In the genomic region with DNA sequence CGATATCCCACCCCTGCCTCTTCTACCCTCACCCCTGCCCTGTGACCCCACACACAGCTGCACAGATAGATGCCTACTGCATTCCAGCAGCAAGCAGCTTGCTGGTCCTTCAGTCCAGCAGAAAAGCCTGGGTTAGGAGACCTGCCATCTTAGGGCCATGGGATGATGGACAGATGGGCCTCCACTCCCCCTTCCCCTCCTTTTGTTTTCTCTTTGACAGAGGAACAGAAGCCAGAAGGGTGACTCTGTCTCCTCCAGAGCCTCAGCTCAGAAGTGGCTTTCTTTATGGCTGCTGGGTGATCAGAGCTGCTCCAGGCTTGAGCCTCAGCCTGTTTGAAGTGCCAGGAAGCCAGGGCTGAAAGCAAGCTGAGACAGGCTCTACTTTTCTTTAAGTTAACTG, we compare ENCODE assay signal across 14 mouse cellular contexts. TPM values are rescaled to one million over a fixed set of nuclear protein-coding genes. Genes with fewer than 3 reads are reported as not detected.
DNase-seq lines count a peak whose midpoint lies in the region; ATAC-seq and TF ChIP-seq lines count a peak whose summit lies in the region.
"Had no signal": no experiment of that assay in that cellular context is flagged by ENCODE, and none has a peak within 500 bp of the region (broad histone marks: within the 10 kb centered on the region; RNA-seq: fewer than 3 reads in every experiment).

No protein-coding gene starts in this region.

- ATAC-seq in kidney, embryonic 16.5 days (ENCODE audit: low FRiP score, low TSS enrichment), result no peak
- no peak for ATAC-seq in embryonic facial prominence, embryonic 12.5 days (ENCODE audit: insufficient number of reproducible peaks, insufficient read depth, low FRiP score, low TSS enrichment)
- no peak for ATAC-seq in hindbrain, embryonic 16.5 days
- ATAC-seq in neural tube, embryonic 11.5 days (ENCODE audit: insufficient read depth, low FRiP score, low TSS enrichment), result no peak
- ATAC-seq in stomach, postnatal 0 days (ENCODE audit: low FRiP score, low TSS enrichment), result no peak
- ATAC-seq in megakaryocyte progenitor cell, adult 5-6 weeks (replicated peaks; ENCODE audit: poor library complexity), result no peak

- no peak overlapping the region for H3K4me2 ChIP-seq in kidney, embryonic 16.5 days (replicated peaks; ENCODE audit: low read depth, low read length)
- peak overlapping the region; percentile 35; the same call in 1 of the 2 replicates for H3K4me2 ChIP-seq in embryonic facial prominence, embryonic 12.5 days (replicated peaks)
- H3K4me2 ChIP-seq in hindbrain, embryonic 16.5 days (ENCODE audit: low read length), result no peak overlapping the region
- H3K4me2 ChIP-seq in neural tube, embryonic 11.5 days (ENCODE audit: low read depth), result peak overlapping the region; percentile 2; the same call in 1 of the 2 replicates
- H3K4me2 ChIP-seq in stomach, postnatal 0 days (replicated peaks; ENCODE audit: low read depth), result no peak overlapping the region
- H3K4me2 ChIP-seq: heart, embryonic 12.5 days; liver, embryonic 15.5 days; stomach, embryonic 15.5 days had no signal

- no peak for TF ChIP-seq EP300 in stomach, postnatal 0 days (optimal IDR thresholded peaks at IDR 0.05)

- WGBS in kidney, embryonic 16.5 days, result 16% methylated on average over 1 of the region's 1 CpGs
- WGBS in embryonic facial prominence, embryonic 12.5 days, result 8% methylated on average over 1 of the region's 1 CpGs
- WGBS in hindbrain, embryonic 16.5 days, result 21% methylated on average over 1 of the region's 1 CpGs
- 18% methylated on average over 1 of the region's 1 CpGs for WGBS in neural tube, embryonic 11.5 days
- WGBS in stomach, postnatal 0 days, result 53% methylated on average over 1 of the region's 1 CpGs

- H3K27me3 ChIP-seq in kidney, embryonic 16.5 days (ENCODE audit: insufficient read depth, low read length), result no peaks in the 10 kb centered on the region
- no peaks in the 10 kb centered on the region for H3K27me3 ChIP-seq in embryonic facial prominence, embryonic 12.5 days
- no peaks in the 10 kb centered on the region for H3K27me3 ChIP-seq in hindbrain, embryonic 16.5 days (replicated peaks; ENCODE audit: control insufficient read depth, insufficient read depth, low read length)
- no peaks in the 10 kb centered on the region for H3K27me3 ChIP-seq in neural tube, embryonic 11.5 days (ENCODE audit: control insufficient read depth, insufficient read depth, low read length)
- H3K27me3 ChIP-seq in stomach, postnatal 0 days (ENCODE audit: control insufficient read depth, insufficient read depth, low read length), result no peaks in the 10 kb centered on the region
- H3K27me3 ChIP-seq: heart, embryonic 12.5 days had no signal

- H3K9ac ChIP-seq in kidney, embryonic 16.5 days (replicated peaks; ENCODE audit: low read length), result no peak overlapping the region
- peak overlapping the region; percentile 6; the same call in 1 of the 2 replicates for H3K9ac ChIP-seq in embryonic facial prominence, embryonic 12.5 days
- H3K9ac ChIP-seq in hindbrain, embryonic 16.5 days (ENCODE audit: low read depth, low read length), result peak overlapping the region; percentile 14; the same call in 1 of the 2 replicates
- peak overlapping the region; percentile 1; the same call in 1 of the 2 replicates for H3K9ac ChIP-seq in neural tube, embryonic 11.5 days (ENCODE audit: low read length)
- H3K9ac ChIP-seq in stomach, postnatal 0 days (ENCODE audit: low read length), result no peak overlapping the region
- H3K9ac ChIP-seq: heart, embryonic 12.5 days; liver, embryonic 15.5 days; stomach, embryonic 15.5 days had no signal

- DNase-seq in kidney, adult 11 months, result no peak
- peak; percentile 49 for DNase-seq in neural tube, embryonic 11.5 days (ENCODE audit: low spot score)
- DNase-seq in stomach, postnatal 0 days (ENCODE audit: low spot score), result no peak
- no peak for DNase-seq in gastrocnemius, postnatal 25 days
- DNase-seq: cerebellum, postnatal 25 days; kidney, adult 2 months had no signal

- H3K4me3 ChIP-seq in kidney, embryonic 16.5 days (ENCODE audit: low read length), result no peak overlapping the region
- no peak overlapping the region for H3K4me3 ChIP-seq in embryonic facial prominence, embryonic 12.5 days
- H3K4me3 ChIP-seq in hindbrain, embryonic 16.5 days (ENCODE audit: low read length), result no peak overlapping the region
- H3K4me3 ChIP-seq in neural tube, embryonic 11.5 days (ENCODE audit: low read depth, low read length), result no peak overlapping the region
- no peak overlapping the region for H3K4me3 ChIP-seq in stomach, postnatal 0 days (ENCODE audit: low read depth, low read length)
- H3K4me3 ChIP-seq: heart, embryonic 12.5 days; liver, embryonic 15.5 days; stomach, embryonic 15.5 days had no signal

- no peak for TF ChIP-seq CTCF in stomach, postnatal 0 days (IDR thresholded peaks at IDR 0.05; ENCODE audit: low read depth)

- H3K4me1 ChIP-seq in kidney, embryonic 16.5 days (ENCODE audit: insufficient read depth, low read length), result peaks cover 45% of the 10 kb centered on the region
- H3K4me1 ChIP-seq in embryonic facial prominence, embryonic 12.5 days, result peaks cover 46% of the 10 kb centered on the region
- H3K4me1 ChIP-seq in hindbrain, embryonic 16.5 days (ENCODE audit: control insufficient read depth, insufficient read depth, low read depth, low read length), result peaks cover 38% of the 10 kb centered on the region
- H3K4me1 ChIP-seq in neural tube, embryonic 11.5 days (ENCODE audit: control insufficient read depth, insufficient read depth, low read length), result peaks cover 40% of the 10 kb centered on the region
- H3K4me1 ChIP-seq in stomach, postnatal 0 days (replicated peaks; ENCODE audit: control insufficient read depth, insufficient read depth), result no peaks in the 10 kb centered on the region

- peak overlapping the region; percentile 82 for H3K27ac ChIP-seq in kidney, embryonic 16.5 days (ENCODE audit: low read length)
- H3K27ac ChIP-seq in embryonic facial prominence, embryonic 12.5 days, result peak overlapping the region; percentile 93
- peak overlapping the region; percentile 48; the same call in 1 of the 2 replicates for H3K27ac ChIP-seq in hindbrain, embryonic 16.5 days (ENCODE audit: low read depth, low read length)
- H3K27ac ChIP-seq in neural tube, embryonic 11.5 days (ENCODE audit: low read depth, low read length), result peak overlapping the region; percentile 83
- no peak overlapping the region for H3K27ac ChIP-seq in stomach, postnatal 0 days (replicated peaks)
- H3K27ac ChIP-seq: liver, embryonic 15.5 days; stomach, embryonic 15.5 days had no signal

- no peaks in the 10 kb centered on the region for H3K9me3 ChIP-seq in kidney, embryonic 16.5 days (ENCODE audit: low read length)
- H3K9me3 ChIP-seq in embryonic facial prominence, embryonic 12.5 days, result no peaks in the 10 kb centered on the region
- H3K9me3 ChIP-seq in hindbrain, embryonic 16.5 days (ENCODE audit: control insufficient read depth, low read length), result peaks cover 2% of the 10 kb centered on the region
- no peaks in the 10 kb centered on the region for H3K9me3 ChIP-seq in neural tube, embryonic 11.5 days (ENCODE audit: control insufficient read depth, low read length)
- H3K9me3 ChIP-seq in stomach, postnatal 0 days (ENCODE audit: control insufficient read depth, low read length), result no peaks in the 10 kb centered on the region
- H3K9me3 ChIP-seq: heart, embryonic 12.5 days; liver, embryonic 15.5 days; stomach, embryonic 15.5 days had no signal

- H3K36me3 ChIP-seq in kidney, embryonic 16.5 days (ENCODE audit: insufficient read depth, low read length), result no peaks in the 10 kb centered on the region
- peaks cover 62% of the 10 kb centered on the region for H3K36me3 ChIP-seq in embryonic facial prominence, embryonic 12.5 days
- 0 out of 2 replicates have a peak, but pooled peaks cover 2% of the 10 kb centered on the region for H3K36me3 ChIP-seq in hindbrain, embryonic 16.5 days (ENCODE audit: control insufficient read depth, insufficient read depth, low read length)
- H3K36me3 ChIP-seq in neural tube, embryonic 11.5 days (ENCODE audit: control insufficient read depth, insufficient read depth, low read length), result peaks cover 30% of the 10 kb centered on the region
- no peaks in the 10 kb centered on the region for H3K36me3 ChIP-seq in stomach, postnatal 0 days (ENCODE audit: control insufficient read depth, insufficient read depth, low read length)
- H3K36me3 ChIP-seq: liver, embryonic 15.5 days; stomach, embryonic 15.5 days had no signal

RNA-seq across cellular contexts. Expression of a gene that starts 15.0 kb away (rescaled TPM):
- 19.0 and 19.5 TPM in 2 replicates for polyA plus RNA-seq in kidney, embryonic 16.5 days (2015; fragmentation: Nextera tagmentation; extraction: Ambion mirVana)
- 377 and 433 TPM in 2 replicates for polyA plus RNA-seq in embryonic facial prominence, embryonic 12.5 days (2016; fragmentation: Nextera tagmentation; extraction: Ambion mirVana)
- 11.9 and 43.4 TPM in 2 replicates for polyA plus RNA-seq in hindbrain, embryonic 16.5 days (2015; fragmentation: Nextera tagmentation; extraction: Ambion mirVana)
- 208 and 219 TPM in 2 replicates for polyA plus RNA-seq in neural tube, embryonic 11.5 days (2014; fragmentation: Nextera tagmentation; extraction: Ambion mirVana)
- 0.05 and 0.21 TPM in 2 replicates for polyA plus RNA-seq in stomach, postnatal 0 days (2015; fragmentation: Nextera tagmentation; extraction: Ambion mirVana)
- 1 to 10 TPM; 1.9 to 6.3 TPM for total RNA-seq in gastrocnemius, postnatal 25 days (2021)
- total RNA-seq in megakaryocyte progenitor cell, adult 5-6 weeks (2015), result 0.05 TPM in 1 of 2 replicates, not detected in the other
- not detected in 2 replicates for total RNA-seq in megakaryocyte progenitor cell, adult 5-6 weeks (2017)
- total RNA-seq: megakaryocyte-erythroid progenitor cell, adult 5-6 weeks had no signal
- polyA plus RNA-seq: kidney, adult 2 months had no signal

RNA-seq across cellular contexts. Expression of a gene that starts 25.5 kb away (rescaled TPM):
- 56.0 and 61.3 TPM in 2 replicates for polyA plus RNA-seq in kidney, embryonic 16.5 days (2015; fragmentation: Nextera tagmentation; extraction: Ambion mirVana)
- 35.9 and 37.6 TPM in 2 replicates for polyA plus RNA-seq in embryonic facial prominence, embryonic 12.5 days (2016; fragmentation: Nextera tagmentation; extraction: Ambion mirVana)
- polyA plus RNA-seq in hindbrain, embryonic 16.5 days (2015; fragmentation: Nextera tagmentation; extraction: Ambion mirVana), result 58.3 and 60.6 TPM in 2 replicates
- polyA plus RNA-seq in neural tube, embryonic 11.5 days (2014; fragmentation: Nextera tagmentation; extraction: Ambion mirVana), result 50.2 and 55.9 TPM in 2 replicates
- 33.1 and 39.8 TPM in 2 replicates for polyA plus RNA-seq in stomach, postnatal 0 days (2015; fragmentation: Nextera tagmentation; extraction: Ambion mirVana)
- 1 to 10 TPM; 4.8 to 7.1 TPM for total RNA-seq in gastrocnemius, postnatal 25 days (2021)
- 41.7 and 48.4 TPM in 2 replicates for total RNA-seq in megakaryocyte progenitor cell, adult 5-6 weeks (2015)
- 26.2 and 30.1 TPM in 2 replicates for total RNA-seq in megakaryocyte progenitor cell, adult 5-6 weeks (2017)

Comparison
In these comparisons a context has a peak if more than half of its experiments do, and no peak if none do; other contexts are left out.
1. H3K4me2 ChIP-seq: peak in embryonic facial prominence, embryonic 12.5 days (single experiment) and neural tube, embryonic 11.5 days (single experiment); none in kidney, embryonic 16.5 days (single experiment), hindbrain, embryonic 16.5 days (single experiment) and stomach, postnatal 0 days (single experiment).
2. H3K9ac ChIP-seq: peak in embryonic facial prominence, embryonic 12.5 days (single experiment), hindbrain, embryonic 16.5 days (single experiment) and neural tube, embryonic 11.5 days (single experiment); none in kidney, embryonic 16.5 days (single experiment) and stomach, postnatal 0 days (single experiment).
3. RNA of a gene that starts 15.0 kb away (polyA plus RNA-seq): 377 to 433 TPM in embryonic facial prominence, embryonic 12.5 days, 208 to 219 TPM in neural tube, embryonic 11.5 days, 19.0 to 19.5 TPM in kidney, embryonic 16.5 days and 11.9 to 43.4 TPM in hindbrain, embryonic 16.5 days; 0.05 to 0.21 TPM in stomach, postnatal 0 days; every median in the first group is over 10 times any median in the second.